Mouse (Mus musculus): ENCODE results near the gene Ccnl2.

Gene Ccnl2

GRCm38 (mm10) chr4:155790021-155790489, 22.2 kb upstream of the Ccnl2 start, which contains the start of gene Ankrd65:
Gene Ankrd65, plus strand, starts transcription at chr4:155790439.
- no peak for DNase-seq (ENCODE audit: extremely low spot score, low read depth, low spot score)

DNA sequence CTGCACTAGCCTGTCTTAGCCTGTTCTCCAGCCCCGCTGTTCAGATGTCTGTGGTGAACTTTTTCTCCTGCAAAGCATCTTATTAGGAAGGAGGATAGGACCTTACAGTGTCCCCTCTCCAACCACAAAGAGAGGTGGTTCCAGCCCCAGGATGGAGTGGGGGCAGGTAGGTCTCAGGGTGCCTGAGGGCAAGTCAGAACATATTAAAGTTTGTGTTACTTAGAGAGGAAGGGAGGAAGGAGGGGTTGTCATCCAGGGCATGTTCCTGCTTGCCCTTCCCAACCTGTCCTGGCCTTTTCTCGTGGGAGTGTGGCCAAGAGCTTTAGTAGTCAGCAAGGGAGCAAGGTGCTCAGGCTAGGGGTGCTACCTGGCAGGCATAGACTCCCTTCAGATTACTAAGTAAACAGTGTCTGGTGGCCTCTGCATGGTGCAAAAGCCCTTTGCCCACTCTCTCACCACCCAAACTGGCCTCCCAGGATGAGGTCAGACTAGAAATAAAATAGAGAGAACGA, 21.6 kb upstream of the Ccnl2 start:
- DNase-seq (ENCODE audit: extremely low spot score, low read depth, low spot score) = no peak

DNA sequence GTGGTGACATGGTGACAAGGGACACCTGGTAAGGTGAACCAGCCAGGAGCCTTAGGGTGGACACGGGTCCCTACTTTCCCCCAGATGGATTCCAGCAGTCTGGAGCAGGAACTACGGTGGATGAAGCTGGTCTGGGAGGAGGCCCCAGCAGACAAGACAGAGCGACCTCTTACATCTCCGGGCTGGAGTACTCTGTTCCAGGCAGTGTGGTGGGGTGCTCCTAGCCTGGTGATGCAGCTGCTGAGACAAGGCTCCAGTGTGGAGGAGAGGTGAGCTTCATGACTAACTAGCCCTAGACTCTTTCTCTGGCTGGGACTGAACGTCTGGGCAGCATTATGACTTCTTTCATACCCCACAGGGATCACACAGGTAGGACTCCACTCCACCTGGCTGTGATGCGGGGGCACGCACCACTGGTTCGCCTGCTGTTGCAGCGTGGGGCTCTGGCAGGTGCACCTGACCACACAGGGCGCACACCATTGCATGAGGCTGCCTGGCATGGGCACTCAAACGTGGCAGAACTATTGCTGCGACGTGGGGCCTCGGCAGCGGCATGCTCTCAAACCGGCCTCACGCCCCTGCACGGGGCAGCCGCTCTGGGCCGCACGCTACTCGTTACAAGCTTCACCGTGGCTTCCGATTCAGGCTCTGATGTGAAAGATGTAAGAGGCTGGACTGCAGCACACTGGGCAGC, 20.9 kb upstream of the Ccnl2 start:
- DNase-seq (ENCODE audit: extremely low spot score, low read depth, low spot score) = no peak

DNA sequence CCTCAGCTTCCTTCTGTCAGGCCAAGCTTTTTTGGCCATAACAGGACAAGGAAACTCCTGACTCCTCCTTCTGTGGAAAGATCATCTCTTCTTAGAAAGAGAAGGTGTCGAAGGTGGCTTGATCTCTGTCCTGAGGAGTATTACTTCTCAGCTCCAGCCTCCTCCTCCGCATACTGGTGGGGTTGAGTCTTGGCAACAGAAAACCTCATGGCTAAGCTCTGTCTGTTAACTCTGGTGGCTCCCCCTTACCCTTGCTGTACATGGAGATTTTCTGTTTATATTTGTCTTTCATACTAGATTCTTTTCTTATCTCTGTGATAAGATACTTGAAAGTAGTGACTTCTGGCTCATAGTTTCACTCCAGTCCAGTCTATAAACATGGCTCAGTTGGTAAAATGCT, 18.6 kb upstream of the Ccnl2 start:
- DNase-seq (ENCODE audit: extremely low spot score, low read depth, low spot score) = no peak

- DNase-seq (ENCODE audit: extremely low spot score, low read depth, low spot score) = no peak
Observed at GRCm38 (mm10) chr4:155802075-155802474, 10.2 kb upstream of the Ccnl2 start.

DNA sequence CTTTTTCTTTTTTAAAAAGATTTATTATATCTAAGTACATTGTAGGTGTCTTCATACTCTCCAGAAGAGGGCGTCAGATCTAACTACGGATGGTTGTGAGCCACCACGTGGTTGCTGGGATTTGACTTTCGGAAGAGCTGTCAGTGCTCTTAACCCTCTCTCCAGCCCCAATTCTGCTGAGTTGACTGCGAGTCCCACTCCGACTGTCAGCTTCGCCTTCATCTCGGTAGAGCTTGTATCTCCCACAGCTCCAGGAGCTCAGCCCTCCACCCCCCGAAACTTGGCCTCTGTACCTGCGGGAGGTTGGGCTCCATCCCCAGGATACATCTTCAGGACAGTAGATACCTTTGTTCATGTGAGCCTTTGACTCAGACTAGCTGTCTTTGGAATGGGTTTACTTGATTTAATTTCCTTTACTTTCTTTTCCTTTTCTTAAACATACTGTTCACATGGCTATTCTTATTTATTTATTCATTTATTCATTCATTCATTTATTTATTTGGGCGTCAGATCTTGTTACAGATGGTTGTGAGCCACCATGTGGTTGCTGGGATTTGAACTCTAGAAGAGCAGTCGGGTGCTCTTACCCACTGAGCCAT, 9.4 kb upstream of the Ccnl2 start, which contains the start of gene Mrpl20:
TSS of gene Mrpl20 (plus strand) at position 138 of the 599 bp plus-strand sequence.
- DNase-seq (ENCODE audit: extremely low spot score, low read depth, low spot score) = no peak

- peak; percentile 81 for DNase-seq (ENCODE audit: extremely low spot score, low read depth, low spot score)
Observed at GRCm38 (mm10) chr4:155803340-155804041, 8.8 kb upstream of the Ccnl2 start.

DNA sequence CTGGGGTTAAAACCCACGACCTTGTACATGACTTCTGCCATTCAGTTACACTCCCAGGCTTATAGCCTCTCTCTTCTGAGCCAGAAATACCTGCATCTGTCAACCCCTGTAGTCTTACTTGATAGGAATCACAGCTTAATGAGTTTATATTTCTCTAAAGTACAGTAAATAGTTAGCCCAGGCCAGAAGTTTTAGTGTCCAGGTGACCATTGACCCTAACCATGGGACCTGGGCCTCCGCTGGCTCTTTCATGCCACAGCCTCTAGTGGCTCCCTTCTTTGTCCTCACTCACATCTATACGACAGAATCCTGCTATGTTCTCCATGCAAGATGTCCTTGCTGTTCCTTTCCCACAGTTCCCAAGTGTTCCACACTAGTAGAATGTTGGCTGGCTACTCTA, 4.4 kb upstream of the Ccnl2 start:
- no peak for DNase-seq (ENCODE audit: extremely low spot score, low read depth, low spot score)

GRCm38 (mm10) chr4:155812665-155813181, 434 bp downstream of the Ccnl2 start:
- no peak for DNase-seq (ENCODE audit: extremely low spot score, low read depth, low spot score)

DNA sequence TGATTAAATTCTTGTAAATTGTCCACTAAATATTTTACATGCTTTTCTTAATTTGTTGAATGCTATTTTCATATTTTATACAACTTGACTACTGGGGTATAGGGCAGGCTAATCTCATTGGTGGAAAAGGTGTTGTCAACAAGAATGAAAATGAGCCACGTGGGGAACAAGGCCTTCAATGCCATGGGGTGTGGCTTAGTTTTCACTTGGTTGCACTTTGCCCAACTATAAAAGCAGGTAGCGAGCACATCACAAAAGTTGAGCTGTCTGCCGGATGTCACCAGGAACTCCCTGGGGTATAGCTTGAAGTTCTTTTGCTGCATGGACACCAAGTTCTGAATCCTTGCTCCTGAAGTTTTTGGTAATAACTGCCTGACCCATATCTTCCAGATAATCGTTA, 5.2 kb downstream of the Ccnl2 start:
- no peak for DNase-seq (ENCODE audit: extremely low spot score, low read depth, low spot score)

- no peak for DNase-seq (ENCODE audit: extremely low spot score, low read depth, low spot score)
Observed at GRCm38 (mm10) chr4:155821025-155821424, 8.7 kb downstream of the Ccnl2 start.

GRCm38 (mm10) chr4:155823443-155823842, 11.2 kb downstream of the Ccnl2 start:
- DNase-seq (ENCODE audit: extremely low spot score, low read depth, low spot score) = no peak

- no peak for DNase-seq (ENCODE audit: extremely low spot score, low read depth, low spot score)
Observed at GRCm38 (mm10) chr4:155829866-155830265, 17.6 kb downstream of the Ccnl2 start.

- DNase-seq (ENCODE audit: extremely low spot score, low read depth, low spot score) = no peak
Observed at GRCm38 (mm10) chr4:155830596-155830995, 18.3 kb downstream of the Ccnl2 start.

DNA sequence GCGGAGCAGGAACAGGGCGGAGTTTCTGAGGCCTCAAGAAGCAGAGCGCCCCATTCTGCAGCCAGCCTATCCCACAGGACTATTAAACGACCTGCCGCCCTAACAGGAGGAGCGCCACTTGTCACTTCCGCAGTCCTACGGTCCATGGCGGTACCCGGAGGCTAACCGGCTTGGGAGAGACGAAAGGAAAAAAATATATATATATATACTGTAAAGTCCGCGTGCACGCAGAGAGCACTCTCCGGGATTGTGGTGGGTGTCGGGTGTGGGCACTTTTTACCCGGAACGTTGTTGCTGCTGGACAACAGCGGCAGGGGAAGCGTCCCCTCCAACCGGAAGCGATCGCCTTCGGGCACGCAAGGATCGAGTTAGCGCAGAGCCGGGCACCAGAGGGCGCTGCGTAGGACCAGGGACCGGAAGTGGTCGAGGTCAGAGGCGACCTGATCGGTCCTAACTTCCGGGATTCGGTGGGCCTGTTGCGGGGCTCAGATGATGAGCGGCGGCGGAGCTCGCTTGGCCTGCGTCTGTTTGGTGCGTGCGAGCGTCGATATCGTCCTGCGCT, 19.0 kb downstream of the Ccnl2 start, which contains the start of gene Aurkaip1:
TSS of gene Aurkaip1 (plus strand) at position 68 of the 562 bp plus-strand sequence.
- peak; percentile 94 for DNase-seq (ENCODE audit: extremely low spot score, low read depth, low spot score)

DNA sequence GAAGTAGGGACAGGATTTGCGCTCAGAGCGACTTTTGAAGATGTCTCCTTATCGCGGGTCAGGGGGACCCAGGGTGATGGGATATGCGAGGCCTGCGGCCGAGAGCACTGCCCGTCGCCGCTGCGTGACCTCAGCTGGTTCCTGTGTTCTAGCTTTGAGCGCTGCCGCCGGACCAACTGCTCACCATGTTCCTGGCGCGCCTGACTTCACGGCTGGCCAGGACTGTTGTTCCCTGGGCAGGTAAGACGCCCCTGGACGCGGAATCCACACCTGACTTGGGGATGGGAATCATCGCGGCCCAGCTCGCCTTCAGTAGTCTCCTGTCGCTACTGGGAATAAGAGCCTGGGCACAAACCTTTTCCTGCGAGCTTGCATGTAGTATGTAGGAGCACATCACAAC, 19.5 kb downstream of the Ccnl2 start:
- DNase-seq (ENCODE audit: extremely low spot score, low read depth, low spot score) = no peak

DNA sequence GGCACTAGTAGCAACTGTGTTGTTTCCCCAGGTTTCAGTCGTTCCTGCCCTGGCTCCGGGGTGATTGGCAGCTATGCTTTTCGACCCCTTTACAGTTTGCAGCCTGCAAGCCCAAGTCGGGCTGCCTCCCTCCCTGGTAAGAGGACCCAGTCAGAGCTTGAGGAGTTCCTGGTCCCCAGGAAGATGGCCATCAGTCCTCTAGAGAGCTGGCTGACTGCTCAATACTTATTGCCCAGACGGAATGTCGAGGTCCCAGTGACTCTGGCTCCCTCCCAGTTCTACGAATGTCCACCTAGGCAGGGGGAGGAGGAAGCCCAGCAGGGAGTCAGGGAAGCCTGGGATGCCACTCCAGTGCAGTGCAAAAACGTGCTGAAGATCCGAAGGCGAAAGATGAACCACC, 20.0 kb downstream of the Ccnl2 start:
- no peak for DNase-seq (ENCODE audit: extremely low spot score, low read depth, low spot score)

GRCm38 (mm10) chr4:155833234-155833633, 20.9 kb downstream of the Ccnl2 start:
- no peak for DNase-seq (ENCODE audit: extremely low spot score, low read depth, low spot score)

GRCm38 (mm10) chr4:155833836-155834235, 21.5 kb downstream of the Ccnl2 start:
- peak; percentile 61 for DNase-seq (ENCODE audit: extremely low spot score, low read depth, low spot score)

- no peak for DNase-seq (ENCODE audit: extremely low spot score, low read depth, low spot score)
Observed at GRCm38 (mm10) chr4:155837404-155838010, 25.2 kb downstream of the Ccnl2 start.
